Mouse (Mus musculus) stomach, embryonic 16.5 days (tissue): ENCODE data around the gene Snai3. TPM values are rescaled to one million over a fixed set of nuclear protein-coding genes. Genes with fewer than 3 reads are reported as not detected.

Source experiments
- ATAC-seq: fragments of 200-750 bp; cut with Nextera tagmentation; 2 replicates; pipeline ENCODE4 v1.8.0; 2017; ENCODE audit warnings: moderate number of reproducible peaks, moderate TSS enrichment; ENCODE audit not compliant: insufficient read depth, low FRiP score
- H3K27ac ChIP-seq: fragments of 300-500 bp; sonication (generic); 2 replicates; pipeline ENCODE4 v1.5.1; 2014; ENCODE audit warnings: low read length
- H3K27me3 ChIP-seq: fragments of 300-500 bp; sonication (generic); 2 replicates; pipeline ENCODE4 v1.6.1; 2014; ENCODE audit warnings: low read length, control low read depth, mixed read lengths; ENCODE audit not compliant: control insufficient read depth, insufficient read depth
- H3K36me3 ChIP-seq: fragments of 300-500 bp; sonication (generic); 2 replicates; pipeline ENCODE4 v1.6.1; 2014; ENCODE audit warnings: low read length; ENCODE audit not compliant: control insufficient read depth, insufficient read depth
- H3K4me1 ChIP-seq: fragments of 300-500 bp; sonication (generic); 2 replicates; pipeline ENCODE4 v1.6.1; 2014; ENCODE audit warnings: low read length, control low read depth, mixed read lengths; ENCODE audit not compliant: control insufficient read depth, insufficient read depth
- H3K4me2 ChIP-seq: fragments of 300-500 bp; sonication (generic); 2 replicates; pipeline ENCODE4 v1.6.1; 2014; ENCODE audit warnings: low read depth, low read length, mixed read lengths
- H3K4me3 ChIP-seq: fragments of 300-500 bp; sonication (generic); replicated peaks from 2 replicates; pipeline ENCODE4 v1.5.1; 2014; ENCODE audit warnings: mild to moderate bottlenecking, low read length
- H3K9ac ChIP-seq: fragments of 300-500 bp; sonication (generic); 2 replicates; pipeline ENCODE4 v1.6.1; 2014; ENCODE audit warnings: low read length
- H3K9me3 ChIP-seq: fragments of 300-500 bp; sonication (generic); replicated peaks from 2 replicates; pipeline ENCODE4 v1.6.1; 2016; ENCODE audit warnings: low read length, control low read depth; ENCODE audit not compliant: control insufficient read depth
- WGBS: fragments of 180-500 bp; shearing (Covaris S2); extraction: QIAGEN DNeasy Blood & Tissue Kit; methylation state at CpG from one replicate; pipeline ENCODE4 v1.1.7; 2014; 5-methylcytosine and 5-hydroxymethylcytosine counted together
- polyA plus RNA-seq: library from polyadenylated mRNA; unstranded; fragments of >200 nt; fragmentation: Nextera tagmentation; extraction: Ambion mirVana; gene quantifications from 2 replicates; pipeline ENCODE4 v1.2.1, GENCODE M21; 2015

Gene Snai3
- 0.59 and 1.2 TPM in 2 replicates for polyA plus RNA-seq

GRCm38 (mm10) chr8:122460524-122461472 lies at the start of gene Snai3:
Snai3 (minus strand) TSS chr8:122460733.
- Histone ChIP-seq H3K4me1 (0 out of 2 replicates have a peak, but pooled peaks cover 6% of the 10 kb centered on the region), H3K27me3 (peaks cover 19% of the 10 kb centered on the region), H3K4me3 (peak within 1 kb of the TSS; percentile 39), H3K9ac (peak within 1 kb of the TSS; percentile 62), H3K4me2 (peak within 1 kb of the TSS; percentile 68), H3K9me3 (no peaks in the 10 kb centered on the region), H3K27ac (no peak within 1 kb of the TSS), H3K36me3 (no peaks in the 10 kb centered on the region)
- WGBS = 2% methylated on average over 56 of the region's 56 CpGs
- ATAC-seq = peak; percentile 89

DNA sequence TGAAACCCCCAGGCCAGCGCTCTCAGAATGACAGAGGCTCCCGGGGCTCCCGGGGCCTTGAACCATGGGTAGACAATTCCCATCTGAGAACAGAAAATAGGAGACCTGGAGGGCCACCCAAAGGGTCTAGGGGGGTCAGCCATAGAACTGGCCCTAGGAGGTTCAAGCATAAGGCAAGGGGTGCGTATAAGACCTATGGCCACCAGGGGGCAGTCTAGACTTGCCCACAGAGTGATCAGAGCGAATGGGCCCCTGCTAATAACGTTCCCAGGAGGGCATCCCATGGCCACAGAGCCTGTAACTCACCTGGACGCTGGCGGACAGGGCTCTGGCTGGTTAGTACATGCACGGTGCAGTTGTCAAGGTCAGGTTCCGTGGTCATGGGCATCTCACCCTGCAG lies 40.3 kb upstream of the Snai3 start:
- H3K9me3 ChIP-seq = no peaks in the 10 kb centered on the region
- peak; percentile 49; the same call in 1 of the 2 replicates for ATAC-seq
- no peak overlapping the region for H3K4me2 ChIP-seq
- no peaks in the 10 kb centered on the region for H3K4me1 ChIP-seq
- H3K27me3 ChIP-seq = no peaks in the 10 kb centered on the region
- no peak overlapping the region for H3K4me3 ChIP-seq
- WGBS = 30% methylated on average over 10 of the region's 10 CpGs
- H3K27ac ChIP-seq = no peak overlapping the region
- no peak overlapping the region for H3K9ac ChIP-seq
- peaks cover 11% of the 10 kb centered on the region for H3K36me3 ChIP-seq

- no peaks in the 10 kb centered on the region for H3K4me1 ChIP-seq
- no peaks in the 10 kb centered on the region for H3K9me3 ChIP-seq
- H3K4me2 ChIP-seq = no peak overlapping the region
- ATAC-seq = no peak
- no peak overlapping the region for H3K4me3 ChIP-seq
- 69% methylated on average over 17 of the region's 17 CpGs for WGBS
- no peak overlapping the region for H3K9ac ChIP-seq
- no peak overlapping the region for H3K27ac ChIP-seq
- peaks cover 26% of the 10 kb centered on the region for H3K36me3 ChIP-seq
- no peaks in the 10 kb centered on the region for H3K27me3 ChIP-seq
Measured at GRCm38 (mm10) chr8:122497912-122498311, 37.4 kb upstream of the Snai3 start.

DNA sequence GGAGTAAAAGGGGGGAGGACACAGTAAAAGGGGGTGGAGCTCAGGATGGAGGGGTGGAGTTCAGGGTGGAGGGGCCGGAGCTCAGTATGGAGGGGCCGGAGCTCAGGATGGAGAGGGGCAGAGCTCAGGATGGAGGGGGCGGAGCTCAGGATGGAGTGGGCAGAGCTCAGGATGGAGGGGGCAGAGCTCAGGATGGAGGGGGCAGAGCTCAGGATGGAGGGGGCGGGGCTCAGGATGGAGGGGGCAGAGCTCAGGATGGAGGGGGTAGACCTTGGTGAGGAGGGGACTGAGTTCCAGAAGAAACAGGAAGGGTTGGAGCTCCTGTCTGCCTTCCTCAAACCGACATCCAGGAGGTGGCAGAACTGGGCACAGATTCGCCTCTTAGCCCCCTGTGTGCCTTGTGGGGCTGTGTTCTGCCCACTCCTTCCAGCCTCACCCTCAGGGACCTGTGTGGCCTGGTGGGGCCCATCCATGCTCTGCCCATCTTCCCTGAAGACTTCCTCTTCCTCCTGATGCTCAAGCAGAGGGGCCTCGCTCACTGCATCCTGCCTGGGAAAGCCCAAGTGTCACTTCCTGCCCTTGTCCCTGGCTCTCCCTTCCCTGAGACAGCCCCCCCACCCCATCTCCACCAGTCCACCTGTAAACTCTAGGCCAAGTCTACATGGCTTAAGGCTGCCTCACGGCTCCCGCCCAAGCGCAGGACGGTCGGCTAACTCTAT lies 36.6 kb upstream of the Snai3 start:
- H3K4me3 ChIP-seq = no peak overlapping the region
- peaks cover 26% of the 10 kb centered on the region for H3K36me3 ChIP-seq
- ATAC-seq = no peak
- H3K9me3 ChIP-seq = no peaks in the 10 kb centered on the region
- no peaks in the 10 kb centered on the region for H3K27me3 ChIP-seq
- no peak overlapping the region for H3K27ac ChIP-seq
- no peak overlapping the region for H3K9ac ChIP-seq
- no peak overlapping the region for H3K4me2 ChIP-seq
- WGBS = 87% methylated on average over 12 of the region's 12 CpGs
- no peaks in the 10 kb centered on the region for H3K4me1 ChIP-seq

GRCm38 (mm10) chr8:122488387-122488786 lies 27.9 kb upstream of the Snai3 start:
- no peaks in the 10 kb centered on the region for H3K9me3 ChIP-seq
- peaks cover 32% of the 10 kb centered on the region for H3K36me3 ChIP-seq
- no peak overlapping the region for H3K4me3 ChIP-seq
- H3K27ac ChIP-seq = no peak overlapping the region
- no peaks in the 10 kb centered on the region for H3K27me3 ChIP-seq
- WGBS = 92% methylated on average over 9 of the region's 9 CpGs
- H3K4me2 ChIP-seq = no peak overlapping the region
- H3K4me1 ChIP-seq = no peaks in the 10 kb centered on the region
- no peak overlapping the region for H3K9ac ChIP-seq
- ATAC-seq = no peak

GRCm38 (mm10) chr8:122484831-122485230 lies 24.3 kb upstream of the Snai3 start:
- H3K27ac ChIP-seq = no peak overlapping the region
- ATAC-seq = no peak
- no peaks in the 10 kb centered on the region for H3K4me1 ChIP-seq
- no peaks in the 10 kb centered on the region for H3K27me3 ChIP-seq
- no peak overlapping the region for H3K4me3 ChIP-seq
- no peaks in the 10 kb centered on the region for H3K9me3 ChIP-seq
- H3K4me2 ChIP-seq = no peak overlapping the region
- H3K9ac ChIP-seq = no peak overlapping the region
- peaks cover 46% of the 10 kb centered on the region for H3K36me3 ChIP-seq
- 82% methylated on average over 12 of the region's 12 CpGs for WGBS

GRCm38 (mm10) chr8:122483877-122484276 lies 23.3 kb upstream of the Snai3 start:
- Histone ChIP-seq H3K36me3 (peaks cover 51% of the 10 kb centered on the region), H3K27me3 (no peaks in the 10 kb centered on the region), H3K27ac (no peak overlapping the region), H3K4me2 (no peak overlapping the region), H3K4me1 (no peaks in the 10 kb centered on the region), H3K9ac (no peak overlapping the region), H3K9me3 (no peaks in the 10 kb centered on the region), H3K4me3 (no peak overlapping the region)
- WGBS = 95% methylated on average over 7 of the region's 7 CpGs
- ATAC-seq = no peak

DNA sequence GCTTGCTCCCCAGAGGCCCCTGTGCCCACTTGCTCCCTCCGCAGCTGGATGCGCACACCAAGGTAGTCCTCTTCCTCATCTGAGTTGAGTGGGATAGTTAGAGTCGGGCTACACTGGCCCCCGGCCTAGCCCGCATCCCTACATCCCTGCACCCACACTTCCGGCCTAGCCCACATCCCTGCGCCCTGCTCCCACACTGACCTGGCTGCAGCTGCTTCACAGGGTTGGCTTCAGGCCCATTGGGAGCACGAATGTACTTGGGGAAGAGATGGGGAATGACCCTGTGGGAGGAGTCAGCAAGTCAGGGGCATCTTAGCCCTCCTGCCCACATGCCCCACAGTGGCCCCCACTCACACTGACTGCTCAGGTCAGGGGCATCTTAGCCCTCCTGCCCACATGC lies 21.9 kb upstream of the Snai3 start:
- ATAC-seq = no peak
- no peaks in the 10 kb centered on the region for H3K27me3 ChIP-seq
- WGBS = 94% methylated on average over 8 of the region's 8 CpGs

More for the DNA sequence above, 21.9 kb upstream of the Snai3 start:
- no peak overlapping the region for H3K4me3 ChIP-seq
- no peaks in the 10 kb centered on the region for H3K4me1 ChIP-seq
- H3K9me3 ChIP-seq = no peaks in the 10 kb centered on the region
- H3K36me3 ChIP-seq = peaks cover 43% of the 10 kb centered on the region
- H3K27ac ChIP-seq = no peak overlapping the region
- H3K9ac ChIP-seq = no peak overlapping the region
- no peak overlapping the region for H3K4me2 ChIP-seq
